Mouse (Mus musculus) embryonic fibroblast, embryonic 13.5 days (primary cell): ENCODE results near the gene Nt5e.

ENCODE experiments used
- CTCF ChIP-seq: IDR thresholded peaks from 2 replicates; pipeline ENCODE4 v1.5.1; 2011; ENCODE audit warnings: mild to moderate bottlenecking, control low read depth, low read length, moderate library complexity, borderline replicate concordance; ENCODE audit not compliant: insufficient read depth
- POLR2A ChIP-seq: IDR thresholded peaks from 2 replicates; pipeline ENCODE4 v1.6.1; 2011; ENCODE audit warnings: low read depth, mild to moderate bottlenecking, control low read depth, low read length, moderate library complexity

DNA sequence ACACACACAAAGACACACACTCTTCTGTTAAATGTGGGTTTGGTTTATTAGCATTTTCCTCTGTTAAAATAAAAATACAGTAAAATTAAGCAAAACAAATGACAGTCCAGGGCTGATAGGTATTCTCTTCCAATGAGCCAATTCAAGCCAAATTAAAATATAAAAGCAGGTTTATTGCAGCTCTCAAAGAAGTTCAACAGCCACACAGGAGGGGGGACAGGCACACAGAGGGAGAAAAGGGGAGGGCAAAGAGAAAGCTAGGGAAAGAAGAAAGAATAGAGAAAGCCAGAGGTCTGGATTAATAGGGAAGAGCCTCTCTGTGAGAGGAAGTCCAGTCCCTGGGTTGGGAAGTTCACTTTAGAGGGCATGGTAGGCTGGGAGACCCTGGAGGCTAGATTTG, 7.8 kb upstream of the Nt5e start:
- no peak for TF ChIP-seq CTCF
- TF ChIP-seq POLR2A = no peak
